Mouse (Mus musculus): Measurements from ENCODE around the gene Dnah5. TPM values are rescaled to one million over a fixed set of nuclear protein-coding genes. Genes with fewer than 3 reads are reported as not detected.

The Dnah5 gene
- polyA plus RNA-seq, 1 experiment from 2014 or later, result 0.25 TPM

Other genes with a start within 250 kb of the Dnah5 start
- gene Trio, start 177.9 kb upstream of the Dnah5 start, polyA plus RNA-seq (2015; fragmentation: Nextera tagmentation; extraction: Ambion mirVana), result 40.4 and 42.9 TPM in 2 replicates

All from midbrain, embryonic 15.5 days (tissue).